Mouse (Mus musculus) cortical plate, adult 2 months (tissue): ENCODE data around the gene Cdca4. TPM values are rescaled to one million over a fixed set of nuclear protein-coding genes. Genes with fewer than 3 reads are reported as not detected.

Experiments used
- H3K27ac ChIP-seq: fragments of 200-500 bp; 2 replicates; pipeline ENCODE4 v1.5.1; 2012; ENCODE audit warnings: low read length, control low read depth, inconsistent platforms; ENCODE audit not compliant: insufficient read depth
- H3K4me1 ChIP-seq: fragments of 200-500 bp; 2 replicates; pipeline ENCODE4 v1.6.1; 2011; ENCODE audit warnings: low read length; ENCODE audit not compliant: control insufficient read depth, insufficient read depth
- H3K4me3 ChIP-seq: fragments of 200-500 bp; 2 replicates; pipeline ENCODE4 v1.5.1; 2011; ENCODE audit warnings: mild to moderate bottlenecking, low read length, control low read depth; ENCODE audit not compliant: insufficient read depth
- CTCF ChIP-seq: fragments of 200-500 bp; IDR thresholded peaks from 2 replicates; pipeline ENCODE4 v1.5.1; 2011; ENCODE audit warnings: mild to moderate bottlenecking, control low read depth, low read length; ENCODE audit not compliant: insufficient read depth; ENCODE audit errors: extremely low read depth
- POLR2A ChIP-seq: fragments of 200-500 bp; IDR thresholded peaks from 2 replicates; pipeline ENCODE4 v1.6.1; 2011; ENCODE audit warnings: mild to moderate bottlenecking, low read length, control low read depth; ENCODE audit not compliant: insufficient read depth; ENCODE audit errors: extremely low read depth
- polyA plus RNA-seq: library from polyadenylated mRNA; depleted of rRNA; stranded (reverse); fragments of >200 nt; gene quantifications from 2 replicates; pipeline ENCODE4 v1.2.3, GENCODE M21; 2012

Gene Cdca4
- polyA plus RNA-seq, 1 experiment = 11.0 TPM

DNA sequence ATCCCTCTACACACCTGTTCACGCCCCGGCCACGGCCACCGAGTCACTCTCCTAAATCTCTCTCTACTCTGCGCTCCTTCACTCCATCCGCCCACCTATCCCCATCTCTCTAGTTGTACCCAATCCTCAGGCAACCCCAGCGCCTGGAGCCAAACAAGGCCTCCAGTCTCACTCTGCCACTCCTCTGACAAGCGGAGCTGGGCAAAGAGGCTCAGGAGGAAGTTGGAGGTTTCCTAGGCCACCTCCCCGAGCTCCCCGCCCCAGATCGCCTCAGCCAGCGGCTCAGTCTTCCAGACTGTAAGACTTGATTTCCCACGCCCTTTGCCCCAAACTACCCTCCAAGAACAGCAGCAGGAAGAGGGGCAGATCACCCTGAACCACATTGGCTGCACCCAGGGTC is 41.6 kb upstream of the Cdca4 start:
- Histone ChIP-seq H3K27ac (no peak overlapping the region), H3K4me1 (no peaks in the 10 kb centered on the region), H3K4me3 (no peak overlapping the region)
- no peak for TF ChIP-seq CTCF
- no peak for TF ChIP-seq POLR2A

DNA sequence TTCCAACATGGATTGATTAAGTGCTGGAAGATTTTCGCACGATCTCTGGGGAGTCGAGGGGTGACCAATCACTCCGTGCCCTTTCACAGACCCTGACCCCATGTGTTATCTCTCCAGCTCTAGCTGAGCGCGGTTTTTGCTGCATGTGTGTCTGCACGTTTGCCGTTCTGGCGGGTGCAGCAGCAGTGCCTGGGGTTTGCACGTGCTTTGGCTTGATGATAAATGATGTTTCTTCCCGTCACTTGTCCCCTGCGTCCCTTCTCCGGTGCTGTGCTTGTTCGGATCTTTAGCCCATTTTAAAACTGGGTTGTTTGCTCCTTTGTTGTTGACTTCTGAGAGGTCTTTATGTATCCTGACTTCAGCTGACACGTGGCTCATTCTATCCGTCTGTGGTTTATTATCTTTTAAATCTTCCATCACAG is 40.6 kb upstream of the Cdca4 start:
- Histone ChIP-seq H3K4me1 (no peaks in the 10 kb centered on the region), H3K27ac (no peak overlapping the region), H3K4me3 (no peak overlapping the region)
- TF ChIP-seq CTCF = no peak
- TF ChIP-seq POLR2A = no peak

DNA sequence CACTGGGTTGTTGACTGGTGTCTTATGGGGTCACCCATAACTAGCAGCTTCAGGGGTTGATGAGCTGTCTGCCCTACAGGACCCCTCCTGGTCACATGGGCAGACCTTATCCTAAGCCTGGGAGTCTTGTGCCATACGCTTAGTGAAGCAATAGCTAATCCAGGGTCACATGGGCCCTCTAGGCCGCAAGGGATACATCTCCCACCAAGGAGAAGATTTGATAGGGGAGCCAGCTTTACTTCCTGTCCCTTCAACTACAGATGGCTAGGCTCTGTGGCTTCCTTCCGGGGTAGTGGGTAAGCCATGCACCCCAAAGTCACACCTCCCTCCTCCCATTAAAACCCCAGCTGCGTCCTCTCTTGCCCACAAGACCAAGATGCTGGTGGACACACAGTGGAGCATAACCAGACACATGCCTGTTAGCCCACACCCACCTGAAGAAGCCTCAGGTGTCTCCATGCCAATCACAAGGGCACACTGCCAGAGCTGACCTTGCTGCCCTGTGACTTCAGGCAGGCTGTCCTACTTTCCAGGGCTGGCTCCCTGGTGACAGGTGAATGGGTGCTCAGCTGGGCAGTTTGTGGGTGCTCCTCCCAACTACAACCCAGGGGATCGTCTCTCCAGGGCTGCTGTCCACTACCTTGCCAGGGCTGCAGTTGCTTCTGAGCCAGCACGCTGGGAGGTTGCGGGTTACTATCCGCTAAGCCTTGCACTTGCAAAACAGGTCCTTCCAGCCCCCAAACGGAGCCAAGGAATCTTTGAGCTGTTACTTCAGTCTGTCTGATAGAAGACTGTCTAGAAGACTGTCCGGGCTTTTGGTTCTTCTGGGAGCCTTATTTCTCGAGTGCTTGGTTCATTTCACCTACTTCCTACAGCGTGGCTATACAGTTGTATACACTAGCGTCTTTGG is 39.2 kb upstream of the Cdca4 start, which contains the start of gene Gpr132:
Gpr132 (minus strand) TSS at position 51 of the 910 bp plus-strand sequence.
- TF ChIP-seq CTCF = no peak
- no peak for TF ChIP-seq POLR2A
- Histone ChIP-seq H3K4me1 (no peaks in the 10 kb centered on the region), H3K4me3 (no peak within 1 kb of the TSS), H3K27ac (no peak within 1 kb of the TSS)

DNA sequence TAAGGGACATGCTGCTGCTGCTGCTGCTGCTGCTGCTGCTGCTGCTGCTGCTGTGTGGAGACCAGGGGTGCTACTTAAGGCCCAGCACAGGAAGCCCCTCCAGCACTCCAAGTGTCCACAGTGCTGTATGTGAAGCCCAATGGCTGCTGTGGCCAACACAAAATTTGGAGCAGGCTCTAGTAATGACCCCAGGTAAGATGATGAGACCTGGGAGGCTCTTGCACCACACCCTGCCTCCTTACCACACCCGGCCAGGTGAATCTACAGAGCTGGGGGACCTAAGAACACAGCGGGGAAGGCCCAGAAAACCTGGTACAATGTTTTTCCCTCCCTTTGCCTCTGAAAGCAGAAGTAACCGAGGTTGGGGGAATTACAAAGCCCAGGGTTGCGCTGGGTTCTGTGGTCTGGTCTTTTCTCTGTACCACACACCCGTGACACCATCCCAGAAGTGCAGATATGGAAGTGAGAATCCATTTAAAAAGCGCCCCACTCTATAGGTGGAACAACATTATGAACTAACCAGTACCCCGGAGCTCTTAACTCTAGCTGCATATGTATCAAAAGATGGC is 38.0 kb upstream of the Cdca4 start:
- no peak for TF ChIP-seq CTCF
- TF ChIP-seq POLR2A = no peak
- Histone ChIP-seq H3K4me3 (no peak overlapping the region), H3K4me1 (no peaks in the 10 kb centered on the region), H3K27ac (no peak overlapping the region)

DNA sequence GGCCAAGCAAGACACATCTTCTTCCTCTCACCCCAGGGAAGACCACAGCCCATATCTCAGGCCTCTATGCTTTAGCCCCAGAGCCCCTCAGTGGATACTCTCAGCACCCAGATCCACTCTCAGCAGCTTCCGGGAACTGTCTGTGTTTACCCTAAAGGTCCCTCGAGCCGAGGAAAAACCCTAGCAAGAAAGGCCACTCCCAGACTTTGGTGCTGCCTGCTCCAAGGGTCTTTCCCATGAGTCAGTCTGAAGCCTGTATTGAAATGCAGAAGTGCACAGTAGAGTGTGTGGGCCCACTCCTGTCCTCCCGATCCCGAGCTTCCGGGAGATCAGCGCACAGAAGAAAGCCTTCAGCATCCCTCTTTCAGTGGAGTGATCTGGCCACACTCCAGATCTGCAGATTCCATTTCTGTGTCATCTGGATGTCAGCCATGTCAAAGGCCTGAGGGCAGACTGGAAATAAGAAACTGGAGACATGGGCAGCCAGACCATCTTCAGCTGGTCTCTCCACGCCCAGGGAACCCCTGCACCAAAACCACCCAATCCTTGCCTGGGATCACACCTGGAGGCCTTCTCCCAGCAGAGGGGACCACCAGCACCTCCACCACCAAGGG is 37.4 kb upstream of the Cdca4 start:
- no peak overlapping the region for H3K4me3 ChIP-seq
- no peaks in the 10 kb centered on the region for H3K4me1 ChIP-seq
- TF ChIP-seq CTCF (no peak), POLR2A (no peak)
- no peak overlapping the region for H3K27ac ChIP-seq

DNA sequence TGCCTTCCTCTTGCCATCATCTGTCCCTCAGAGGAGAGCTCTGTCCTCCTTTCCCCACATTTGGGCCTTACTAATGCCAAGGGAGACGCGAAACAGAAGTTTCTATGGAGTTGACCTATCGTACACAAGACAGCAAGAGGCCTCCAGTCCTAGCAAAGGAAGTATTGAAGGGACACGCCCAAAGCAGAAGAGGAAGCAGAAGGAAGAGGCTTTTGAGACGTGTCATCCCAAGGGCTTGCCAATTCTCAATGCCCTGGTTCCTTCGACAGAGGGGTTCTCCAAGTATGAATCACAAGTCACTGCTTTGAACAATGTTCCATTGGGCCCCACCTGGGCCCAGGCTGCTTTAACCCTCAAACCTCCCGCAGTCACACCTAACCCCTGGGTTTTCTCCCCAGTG is 35.6 kb upstream of the Cdca4 start:
- TF ChIP-seq POLR2A (no peak), CTCF (no peak)
- Histone ChIP-seq H3K27ac (no peak overlapping the region), H3K4me1 (no peaks in the 10 kb centered on the region), H3K4me3 (no peak overlapping the region)

DNA sequence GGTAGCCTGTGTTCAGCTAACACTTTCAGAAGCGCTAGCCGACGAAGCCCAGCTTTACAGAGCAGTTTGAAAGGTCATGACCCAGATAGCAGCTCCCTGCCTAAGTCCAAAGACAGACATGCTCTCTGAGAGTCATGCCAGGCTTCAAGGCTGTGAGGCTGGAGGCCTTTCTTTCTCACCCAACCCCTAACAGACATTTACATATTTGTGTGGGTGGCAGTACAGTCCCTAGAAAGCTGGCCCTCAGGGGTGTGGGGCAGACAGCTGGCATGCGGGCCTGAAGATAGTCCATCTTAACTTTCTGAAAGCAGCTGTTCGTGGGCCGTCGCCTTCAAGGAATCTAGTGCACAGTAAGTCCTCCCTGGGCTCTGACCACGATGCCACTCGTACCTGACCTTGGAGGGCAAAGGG is 32.7 kb upstream of the Cdca4 start:
- TF ChIP-seq CTCF (no peak), POLR2A (no peak)
- H3K4me1 ChIP-seq = no peaks in the 10 kb centered on the region
- no peak overlapping the region for H3K4me3 ChIP-seq
- H3K27ac ChIP-seq = no peak overlapping the region

DNA sequence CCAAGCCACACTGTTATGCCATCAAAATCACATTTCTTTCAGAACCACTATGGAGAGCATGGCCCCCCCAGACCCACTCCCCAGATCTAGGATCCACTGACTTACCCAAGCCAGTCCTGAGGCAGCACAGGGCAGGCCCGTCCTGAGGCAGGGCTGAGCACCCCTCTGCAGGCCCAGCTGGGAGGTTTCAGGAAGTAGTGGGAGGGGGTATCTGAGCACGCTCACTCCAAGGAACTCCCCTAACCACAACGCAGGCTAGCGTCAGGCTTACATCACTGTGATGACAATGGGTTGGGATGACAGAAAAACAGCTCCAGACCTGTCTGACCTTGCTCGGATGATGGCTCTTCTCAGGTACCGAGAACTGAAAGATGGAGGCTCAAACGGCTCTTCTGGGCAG is 31.5 kb upstream of the Cdca4 start:
- no peak for TF ChIP-seq POLR2A
- TF ChIP-seq CTCF = no peak
- no peaks in the 10 kb centered on the region for H3K4me1 ChIP-seq
- H3K4me3 ChIP-seq = no peak overlapping the region
- no peak overlapping the region for H3K27ac ChIP-seq

DNA sequence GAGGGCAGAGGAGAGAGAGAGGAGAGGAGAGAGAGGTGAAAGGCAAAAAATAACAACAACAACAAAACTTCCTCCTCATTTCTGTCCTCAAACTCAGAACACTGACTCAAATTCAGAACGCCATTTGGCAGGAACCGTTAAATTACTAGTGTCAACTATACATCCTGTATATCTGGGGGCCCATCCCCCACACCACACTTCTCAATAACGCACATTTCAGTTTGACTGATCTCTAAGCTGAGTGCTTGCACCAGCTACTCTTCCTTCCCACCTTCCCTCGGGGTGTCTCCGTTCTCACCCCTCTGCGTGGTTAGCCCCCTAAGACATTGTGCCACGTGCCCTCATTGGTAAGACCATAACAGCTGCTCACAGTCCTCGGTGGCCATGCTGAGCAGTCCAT is 30.7 kb upstream of the Cdca4 start:
- no peak for TF ChIP-seq POLR2A
- no peak for TF ChIP-seq CTCF
- Histone ChIP-seq H3K27ac (no peak overlapping the region), H3K4me3 (no peak overlapping the region), H3K4me1 (no peaks in the 10 kb centered on the region)

DNA sequence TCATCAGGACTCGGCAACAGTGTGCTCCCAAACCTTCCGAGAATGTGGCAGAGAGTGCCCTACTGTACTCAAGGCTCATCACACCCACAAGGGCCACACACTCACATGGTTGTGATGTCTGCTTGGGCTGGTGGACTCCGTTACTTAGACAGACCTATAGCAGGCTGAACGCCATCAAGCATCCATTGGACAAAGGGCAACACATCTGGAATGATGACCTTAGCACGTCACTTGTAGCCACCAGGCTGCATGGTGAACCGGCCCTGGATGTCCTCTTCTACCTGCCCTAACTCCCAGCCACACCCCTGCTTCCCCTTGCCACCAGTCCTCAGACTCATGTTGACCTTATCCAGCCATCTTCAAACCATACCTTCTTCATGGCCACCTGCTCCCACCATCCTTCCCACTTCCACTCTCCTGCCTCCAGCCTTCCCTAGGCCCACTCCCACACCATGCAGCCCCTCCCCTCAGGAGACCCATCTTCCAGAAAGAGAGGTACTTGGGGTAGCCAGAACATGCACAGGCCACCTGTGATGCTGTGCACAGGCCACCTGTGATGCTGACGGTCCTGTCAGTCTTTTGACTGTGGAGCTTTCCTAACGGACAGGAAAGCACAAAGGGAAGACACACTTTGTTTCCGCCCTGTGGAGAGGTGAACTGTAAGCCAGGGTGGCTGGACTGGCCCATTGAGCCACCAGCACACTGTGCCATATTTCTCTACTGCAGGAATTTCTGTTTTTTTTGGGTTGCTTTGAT is 29.5 kb upstream of the Cdca4 start:
- Histone ChIP-seq H3K4me1 (no peaks in the 10 kb centered on the region), H3K4me3 (no peak overlapping the region), H3K27ac (no peak overlapping the region)
- no peak for TF ChIP-seq POLR2A
- TF ChIP-seq CTCF = no peak
